Mouse (Mus musculus) stomach, postnatal 0 days (tissue): ENCODE data around the gene Mfge8. TPM values are rescaled to one million over a fixed set of nuclear protein-coding genes. Genes with fewer than 3 reads are reported as not detected.

ENCODE experiments used
- ATAC-seq: fragments of 200-750 bp; cut with Nextera tagmentation; 2 replicates; pipeline ENCODE4 v1.8.0; 2017; ENCODE audit not compliant: low FRiP score, low TSS enrichment
- DNase-seq: peaks from one replicate; pipeline ENCODE4 v3.0.0-alpha.2; 2016; ENCODE audit warnings: low spot score
- H3K27ac ChIP-seq: fragments of 300-500 bp; sonication (generic); replicated peaks from 2 replicates; pipeline ENCODE4 v1.5.1; 2014; ENCODE audit warnings: mild to moderate bottlenecking, control low read depth
- H3K27me3 ChIP-seq: fragments of 300-500 bp; sonication (generic); 2 replicates; pipeline ENCODE4 v1.6.1; 2014; ENCODE audit warnings: low read length; ENCODE audit not compliant: control insufficient read depth, insufficient read depth
- H3K36me3 ChIP-seq: fragments of 300-500 bp; sonication (generic); 2 replicates; pipeline ENCODE4 v1.6.1; 2014; ENCODE audit warnings: low read length, mixed read lengths; ENCODE audit not compliant: control insufficient read depth, insufficient read depth
- H3K4me1 ChIP-seq: fragments of 300-500 bp; sonication (generic); replicated peaks from 2 replicates; pipeline ENCODE4 v1.6.1; 2014; ENCODE audit warnings: antibody characterized with exemption; ENCODE audit not compliant: control insufficient read depth, insufficient read depth
- H3K4me2 ChIP-seq: fragments of 300-500 bp; sonication (generic); replicated peaks from 2 replicates; pipeline ENCODE4 v1.6.1; 2014; ENCODE audit warnings: low read depth, mild to moderate bottlenecking, control low read depth, moderate library complexity
- H3K4me3 ChIP-seq: fragments of 300-500 bp; sonication (generic); 2 replicates; pipeline ENCODE4 v1.5.1; 2014; ENCODE audit warnings: low read depth, low read length, control low read depth
- H3K9ac ChIP-seq: fragments of 300-500 bp; sonication (generic); 2 replicates; pipeline ENCODE4 v1.6.1; 2014; ENCODE audit warnings: mild to moderate bottlenecking, low read length, control low read depth, mixed read lengths
- H3K9me3 ChIP-seq: fragments of 300-500 bp; sonication (generic); 2 replicates; pipeline ENCODE4 v1.6.1; 2016; ENCODE audit warnings: low read length; ENCODE audit not compliant: control insufficient read depth
- CTCF ChIP-seq: IDR thresholded peaks from 2 replicates; pipeline ENCODE4 v1.5.1; 2016; ENCODE audit warnings: antibody characterized with exemption, low read depth, mild to moderate bottlenecking, moderate library complexity
- EP300 ChIP-seq: optimal IDR thresholded peaks from 2 replicates; pipeline ENCODE3; 2016; ENCODE audit warnings: antibody characterized with exemption
- WGBS: fragments of 180-500 bp; shearing (Covaris S2); extraction: QIAGEN DNeasy Blood & Tissue Kit; methylation state at CpG from one replicate; pipeline ENCODE4 v1.1.7; 2014; 5-methylcytosine and 5-hydroxymethylcytosine counted together
- polyA plus RNA-seq: library from polyadenylated mRNA; unstranded; fragments of >200 nt; fragmentation: Nextera tagmentation; extraction: Ambion mirVana; gene quantifications from 2 replicates; pipeline ENCODE4 v1.2.1, GENCODE M21; 2015

The Mfge8 gene
- polyA plus RNA-seq, 1 experiment from 2014 or later: 178 TPM

GRCm38 (mm10) chr7:79139328-79139824 is 9.5 kb downstream of the Mfge8 start:
- no peak overlapping the region for H3K4me2 ChIP-seq
- no peak overlapping the region for H3K27ac ChIP-seq
- H3K4me1 ChIP-seq: no peaks in the 10 kb centered on the region
- no peak overlapping the region for H3K9ac ChIP-seq
- 70% methylated on average over 6 of the region's 6 CpGs for WGBS
- H3K27me3 ChIP-seq: no peaks in the 10 kb centered on the region
- no peaks in the 10 kb centered on the region for H3K9me3 ChIP-seq
- peaks cover 18% of the 10 kb centered on the region for H3K36me3 ChIP-seq
- no peak overlapping the region for H3K4me3 ChIP-seq
- ATAC-seq (no peak), DNase-seq (no peak)
- TF ChIP-seq EP300 (no peak), CTCF (no peak)

DNA sequence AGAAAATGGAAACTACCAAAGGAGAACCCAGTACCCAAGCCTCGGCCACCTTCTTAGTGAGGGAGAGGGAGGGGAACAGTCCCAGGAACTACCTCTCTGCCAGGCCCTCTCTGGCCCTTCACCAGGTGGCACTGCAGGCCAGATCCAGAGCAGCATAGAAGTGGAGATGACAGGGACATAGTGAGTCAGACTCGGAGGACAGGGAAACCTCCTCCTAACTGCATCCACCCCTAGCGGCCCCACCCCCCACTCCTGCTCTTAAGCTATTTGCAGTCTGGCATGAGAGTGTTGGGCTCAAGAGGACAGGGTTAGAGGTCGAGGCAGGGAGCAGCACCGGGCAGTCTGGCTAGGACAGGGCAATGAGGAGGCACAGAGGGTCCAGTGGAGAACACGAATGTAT is 15.5 kb downstream of the Mfge8 start:
- WGBS: 34% methylated on average over 6 of the region's 6 CpGs
- Histone ChIP-seq H3K4me2 (no peak overlapping the region), H3K9me3 (no peaks in the 10 kb centered on the region), H3K4me1 (no peaks in the 10 kb centered on the region), H3K4me3 (no peak overlapping the region), H3K27ac (no peak overlapping the region), H3K36me3 (peaks cover 8% of the 10 kb centered on the region), H3K9ac (no peak overlapping the region), H3K27me3 (no peaks in the 10 kb centered on the region)
- peak; percentile 43; the same call in 1 of the 2 replicates for ATAC-seq
- TF ChIP-seq CTCF (peak; percentile 59), EP300 (no peak)
- no peak for DNase-seq

- DNase-seq: peak; percentile 22
- H3K27ac ChIP-seq: no peak within 1 kb of the TSS
- H3K27me3 ChIP-seq: no peaks in the 10 kb centered on the region
- TF ChIP-seq EP300 (no peak), CTCF (peak; percentile 12; the same call in 1 of the 2 replicates)
- H3K4me1 ChIP-seq: no peaks in the 10 kb centered on the region
- H3K4me3 ChIP-seq: peak within 1 kb of the TSS; percentile 18
- H3K9ac ChIP-seq: peak within 1 kb of the TSS; percentile 38
- peaks cover 5% of the 10 kb centered on the region; the same call in 1 of the 2 replicates for H3K36me3 ChIP-seq
- ATAC-seq: no peak
- H3K4me2 ChIP-seq: peak within 1 kb of the TSS; percentile 52
- WGBS: 6% methylated on average over 19 of the region's 19 CpGs
- H3K9me3 ChIP-seq: no peaks in the 10 kb centered on the region
Measured at GRCm38 (mm10) chr7:79130843-79131444, 17.9 kb downstream of the Mfge8 start, which contains the start of gene Hapln3. Gene Hapln3, minus strand, starts transcription at chr7:79131018.

GRCm38 (mm10) chr7:79130385-79130784 is 18.5 kb downstream of the Mfge8 start:
- peak overlapping the region; percentile 18 for H3K4me3 ChIP-seq
- no peaks in the 10 kb centered on the region for H3K27me3 ChIP-seq
- 16% methylated on average over 13 of the region's 13 CpGs for WGBS
- peaks cover 5% of the 10 kb centered on the region; the same call in 1 of the 2 replicates for H3K36me3 ChIP-seq
- H3K9ac ChIP-seq: peak overlapping the region; percentile 38; the same call in 1 of the 2 replicates
- ATAC-seq: no peak
- DNase-seq: no peak
- H3K27ac ChIP-seq: no peak overlapping the region
- no peaks in the 10 kb centered on the region for H3K4me1 ChIP-seq
- peak overlapping the region; percentile 52 for H3K4me2 ChIP-seq
- TF ChIP-seq CTCF: no peak
- TF ChIP-seq EP300: no peak
- no peaks in the 10 kb centered on the region for H3K9me3 ChIP-seq

DNA sequence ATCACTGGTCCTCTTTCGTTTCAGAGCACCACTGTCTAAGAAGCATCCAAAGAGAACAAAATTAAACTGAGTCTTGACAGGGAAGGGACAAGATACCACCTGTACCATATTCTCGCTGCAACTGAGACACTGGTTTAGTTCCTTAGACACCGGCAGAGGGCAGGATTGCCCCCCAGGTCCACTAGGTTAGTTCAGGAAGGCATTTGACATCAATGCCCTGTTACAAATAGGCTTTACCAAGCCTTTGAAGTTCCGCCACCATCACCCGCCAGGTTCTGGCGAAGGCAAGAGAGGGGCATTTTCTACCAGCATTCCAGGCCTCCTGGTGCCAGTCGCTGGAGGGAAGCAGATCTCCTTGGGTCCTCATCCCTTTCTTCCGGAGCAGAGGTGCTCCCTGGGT is 19.0 kb downstream of the Mfge8 start:
- Histone ChIP-seq H3K9ac (no peak overlapping the region), H3K4me3 (no peak overlapping the region), H3K4me1 (no peaks in the 10 kb centered on the region), H3K36me3 (peaks cover 5% of the 10 kb centered on the region; the same call in 1 of the 2 replicates), H3K4me2 (no peak overlapping the region), H3K27me3 (no peaks in the 10 kb centered on the region), H3K27ac (no peak overlapping the region), H3K9me3 (no peaks in the 10 kb centered on the region)
- no peak for TF ChIP-seq EP300
- TF ChIP-seq CTCF: peak; percentile 58
- ATAC-seq (no peak), DNase-seq (no peak)
- whole genome bisulfite sequencing: 28% methylated on average over 8 of the region's 8 CpGs

- H3K4me2 ChIP-seq: no peak overlapping the region
Measured at GRCm38 (mm10) chr7:79123465-79123864, 25.4 kb downstream of the Mfge8 start.

More at GRCm38 (mm10) chr7:79123465-79123864, 25.4 kb downstream of the Mfge8 start:
- no peaks in the 10 kb centered on the region for H3K9me3 ChIP-seq
- no peaks in the 10 kb centered on the region for H3K36me3 ChIP-seq
- H3K27me3 ChIP-seq: no peaks in the 10 kb centered on the region
- TF ChIP-seq EP300: no peak
- TF ChIP-seq CTCF: no peak
- H3K4me1 ChIP-seq: no peaks in the 10 kb centered on the region
- DNase-seq: no peak
- ATAC-seq: no peak
- no peak overlapping the region for H3K27ac ChIP-seq
- no peak overlapping the region for H3K9ac ChIP-seq
- no peak overlapping the region for H3K4me3 ChIP-seq
- 67% methylated on average over 5 of the region's 5 CpGs for WGBS
